Mouse (Mus musculus) embryonic facial prominence, embryonic 14.5 days (tissue): Measurements from ENCODE around the gene Ccdc167. TPM values are rescaled to one million over a fixed set of nuclear protein-coding genes. Genes with fewer than 3 reads are reported as not detected.
A peak's percentile ranks its signal among the peaks of the same experiment; 100 is the strongest.

Experiments used
- ATAC-seq: fragments of 200-750 bp; cut with Nextera tagmentation; 2 replicates; pipeline ENCODE4 v1.8.0; 2017; ENCODE audit warnings: low read depth, moderate number of reproducible peaks, moderate TSS enrichment
- DNase-seq: peaks from one replicate; pipeline ENCODE4 v3.0.0-alpha.2; 2015; ENCODE audit warnings: low spot score
- H3K27ac ChIP-seq: fragments of 300-500 bp; sonication (generic); replicated peaks from 2 replicates; pipeline ENCODE4 v1.5.1; 2014; ENCODE audit warnings: low read depth, mild to moderate bottlenecking, low read length, moderate library complexity
- H3K27me3 ChIP-seq: fragments of 300-500 bp; sonication (generic); replicated peaks from 2 replicates; pipeline ENCODE4 v1.6.1; 2014; ENCODE audit warnings: low read length; ENCODE audit not compliant: control insufficient read depth, insufficient read depth
- H3K36me3 ChIP-seq: fragments of 300-500 bp; sonication (generic); 2 replicates; pipeline ENCODE4 v1.6.1; 2014; ENCODE audit warnings: low read length, mixed read lengths; ENCODE audit not compliant: control insufficient read depth, insufficient read depth
- H3K4me1 ChIP-seq: fragments of 300-500 bp; sonication (generic); 2 replicates; pipeline ENCODE4 v1.6.1; 2014; ENCODE audit warnings: antibody characterized with exemption, low read length; ENCODE audit not compliant: control insufficient read depth, insufficient read depth
- H3K4me2 ChIP-seq: fragments of 300-500 bp; sonication (generic); 2 replicates; pipeline ENCODE4 v1.6.1; 2014; ENCODE audit warnings: low read depth, mild to moderate bottlenecking, low read length, moderate library complexity, mixed read lengths
- H3K4me3 ChIP-seq: fragments of 300-500 bp; sonication (generic); 2 replicates; pipeline ENCODE4 v1.5.1; 2014; ENCODE audit warnings: low read depth, mild to moderate bottlenecking, low read length
- H3K9ac ChIP-seq: fragments of 300-500 bp; sonication (generic); 2 replicates; pipeline ENCODE4 v1.6.1; 2014; ENCODE audit warnings: low read depth, mild to moderate bottlenecking, low read length, moderate library complexity, mixed read lengths
- H3K9me3 ChIP-seq: fragments of 300-500 bp; sonication (generic); 2 replicates; pipeline ENCODE4 v1.6.1; 2016; ENCODE audit warnings: low read length; ENCODE audit not compliant: control insufficient read depth
- WGBS: fragments of 180-500 bp; shearing (Covaris S2); extraction: QIAGEN DNeasy Blood & Tissue Kit; methylation state at CpG from one replicate; pipeline ENCODE4 v1.1.7; 2014; 5-methylcytosine and 5-hydroxymethylcytosine counted together
- polyA plus RNA-seq: library from polyadenylated mRNA; unstranded; fragments of >200 nt; fragmentation: Nextera tagmentation; extraction: Ambion mirVana; gene quantifications from 2 replicates; pipeline ENCODE4 v1.2.1, GENCODE M21; 2014

The Ccdc167 gene
- polyA plus RNA-seq, 1 experiment from 2014 or later: 14.9 TPM

- 60% methylated on average over 6 of the region's 6 CpGs for WGBS
- no peak overlapping the region for H3K4me3 ChIP-seq
- no peak overlapping the region for H3K4me2 ChIP-seq
- no peak for DNase-seq
- no peaks in the 10 kb centered on the region for H3K4me1 ChIP-seq
- H3K36me3 ChIP-seq: no peaks in the 10 kb centered on the region
- no peak overlapping the region for H3K27ac ChIP-seq
- no peaks in the 10 kb centered on the region for H3K9me3 ChIP-seq
- no peak for ATAC-seq
- no peaks in the 10 kb centered on the region for H3K27me3 ChIP-seq
- H3K9ac ChIP-seq: no peak overlapping the region
These were observed 30.6 kb upstream of the Ccdc167 start for GRCm38 (mm10) chr17:29747466-29747865.

DNA sequence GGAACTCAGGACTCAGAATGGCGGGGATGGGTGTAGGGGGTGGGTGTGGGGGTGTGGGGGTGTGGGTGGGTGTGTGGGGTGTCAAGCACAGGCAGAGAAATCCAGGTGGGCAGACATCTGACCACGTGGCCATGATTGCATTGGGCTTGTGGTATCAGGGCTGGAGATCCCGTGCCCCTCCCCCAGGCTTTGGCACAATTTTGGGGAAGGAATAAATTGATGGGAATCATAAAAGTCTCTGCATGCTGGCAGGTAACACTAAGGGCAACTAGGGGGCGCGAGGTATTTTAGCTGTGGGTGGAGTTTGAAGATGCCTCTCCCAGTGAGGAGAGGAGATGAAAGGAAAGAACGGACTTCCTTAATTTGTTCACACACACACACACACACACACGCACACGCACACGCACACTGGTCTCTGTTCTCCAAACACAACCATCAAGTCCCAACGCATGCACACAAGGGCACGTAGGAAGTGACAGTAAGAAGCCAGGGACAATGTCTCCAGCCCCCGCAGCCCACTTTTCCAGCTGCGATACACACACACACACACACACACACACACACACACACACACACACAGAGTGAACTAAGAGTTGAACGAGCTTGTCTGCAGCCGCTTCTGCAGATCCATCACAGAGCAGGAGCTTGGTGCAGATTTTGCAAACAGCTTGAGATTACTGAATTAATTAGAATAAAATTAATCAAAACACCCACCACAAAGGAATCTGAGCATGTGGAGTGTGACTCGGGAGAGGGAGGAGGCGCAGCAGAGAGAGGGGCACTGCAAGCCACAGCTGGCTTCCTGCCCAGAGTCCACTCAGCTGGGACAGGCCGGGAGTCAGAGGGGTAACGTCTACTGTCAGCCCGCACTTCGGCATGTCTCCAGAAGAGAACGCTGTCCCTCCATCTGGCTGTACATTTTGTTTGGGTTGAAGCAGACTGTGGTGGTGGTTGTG, 21.3 kb upstream of the Ccdc167 start:
- WGBS: 46% methylated on average over 22 of the region's 22 CpGs
- no peak overlapping the region for H3K9ac ChIP-seq

DNA sequence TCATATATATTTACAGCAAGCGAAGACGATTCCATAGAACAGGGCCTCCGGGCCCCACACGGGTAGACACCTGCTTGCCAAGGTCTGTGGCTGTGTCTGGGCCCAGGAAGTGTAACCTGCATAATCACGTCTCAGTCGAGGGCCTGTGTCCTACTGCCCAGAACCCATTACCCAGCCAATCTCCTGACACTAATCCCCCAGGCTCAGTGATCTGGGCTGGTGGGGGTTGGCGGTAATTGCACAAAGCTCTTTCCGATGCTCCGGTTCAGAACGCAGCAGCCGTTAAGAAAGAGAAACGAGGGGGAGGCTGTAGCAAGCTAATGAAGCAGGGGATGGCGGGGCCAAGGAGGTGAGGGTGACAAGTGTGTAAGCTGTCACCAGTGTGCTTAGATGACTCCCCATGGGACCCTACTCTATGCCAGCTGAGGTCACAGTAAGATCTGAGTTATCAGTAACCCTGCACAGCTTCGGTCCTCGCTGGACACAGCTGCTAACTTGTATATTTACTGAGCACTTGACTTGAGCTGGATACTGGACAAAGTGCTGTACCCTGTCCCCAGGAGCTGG, 19.7 kb upstream of the Ccdc167 start:
- Histone ChIP-seq H3K27me3 (no peaks in the 10 kb centered on the region), H3K4me2 (no peak overlapping the region), H3K9me3 (no peaks in the 10 kb centered on the region), H3K36me3 (no peaks in the 10 kb centered on the region), H3K27ac (no peak overlapping the region), H3K4me3 (no peak overlapping the region), H3K4me1 (peaks cover 6% of the 10 kb centered on the region), H3K9ac (no peak overlapping the region)
- DNase-seq (peak; percentile 39), ATAC-seq (peak; percentile 61)
- 41% methylated on average over 15 of the region's 15 CpGs for WGBS

More for the DNA sequence above, 21.3 kb upstream of the Ccdc167 start:
- no peak overlapping the region for H3K4me2 ChIP-seq
- ATAC-seq (peak; percentile 56; the same call in 1 of the 2 replicates), DNase-seq (peak; percentile 67)
- H3K36me3 ChIP-seq: no peaks in the 10 kb centered on the region
- no peak overlapping the region for H3K27ac ChIP-seq
- no peaks in the 10 kb centered on the region for H3K9me3 ChIP-seq
- no peak overlapping the region for H3K4me3 ChIP-seq
- no peaks in the 10 kb centered on the region for H3K27me3 ChIP-seq
- H3K4me1 ChIP-seq: peaks cover 6% of the 10 kb centered on the region

GRCm38 (mm10) chr17:29732522-29732921, 15.7 kb upstream of the Ccdc167 start:
- 83% methylated on average over 2 of the region's 2 CpGs for WGBS
- Histone ChIP-seq H3K4me3 (no peak overlapping the region), H3K36me3 (no peaks in the 10 kb centered on the region), H3K9ac (no peak overlapping the region), H3K27me3 (no peaks in the 10 kb centered on the region), H3K9me3 (no peaks in the 10 kb centered on the region), H3K4me2 (no peak overlapping the region), H3K27ac (no peak overlapping the region), H3K4me1 (peaks cover 4% of the 10 kb centered on the region; the same call in 1 of the 2 replicates)
- ATAC-seq (no peak), DNase-seq (no peak)

DNA sequence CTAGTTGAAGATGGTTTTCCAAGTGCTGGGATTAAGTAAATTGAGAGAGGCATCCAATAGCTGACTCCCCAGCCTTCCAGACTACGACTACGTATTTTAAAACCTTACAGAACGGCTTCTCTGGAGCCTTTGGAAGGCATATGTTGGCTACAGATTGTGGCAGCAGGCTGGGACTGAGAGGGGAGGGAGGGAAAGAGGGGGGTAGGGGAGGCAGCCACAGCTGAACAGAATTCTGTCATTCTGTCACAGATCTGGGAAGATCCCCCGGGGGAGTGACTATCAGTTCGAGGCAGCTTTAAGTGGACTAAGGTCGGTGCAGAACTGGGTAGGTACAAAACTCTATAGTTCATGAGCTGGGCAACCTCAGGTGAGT, 15.1 kb upstream of the Ccdc167 start:
- H3K9me3 ChIP-seq: no peaks in the 10 kb centered on the region
- no peak overlapping the region for H3K9ac ChIP-seq
- no peak overlapping the region for H3K4me3 ChIP-seq
- H3K4me1 ChIP-seq: peaks cover 4% of the 10 kb centered on the region; the same call in 1 of the 2 replicates
- DNase-seq (no peak), ATAC-seq (no peak)
- 58% methylated on average over 6 of the region's 6 CpGs for WGBS
- no peaks in the 10 kb centered on the region for H3K36me3 ChIP-seq
- no peaks in the 10 kb centered on the region for H3K27me3 ChIP-seq
- H3K4me2 ChIP-seq: no peak overlapping the region
- H3K27ac ChIP-seq: no peak overlapping the region

DNA sequence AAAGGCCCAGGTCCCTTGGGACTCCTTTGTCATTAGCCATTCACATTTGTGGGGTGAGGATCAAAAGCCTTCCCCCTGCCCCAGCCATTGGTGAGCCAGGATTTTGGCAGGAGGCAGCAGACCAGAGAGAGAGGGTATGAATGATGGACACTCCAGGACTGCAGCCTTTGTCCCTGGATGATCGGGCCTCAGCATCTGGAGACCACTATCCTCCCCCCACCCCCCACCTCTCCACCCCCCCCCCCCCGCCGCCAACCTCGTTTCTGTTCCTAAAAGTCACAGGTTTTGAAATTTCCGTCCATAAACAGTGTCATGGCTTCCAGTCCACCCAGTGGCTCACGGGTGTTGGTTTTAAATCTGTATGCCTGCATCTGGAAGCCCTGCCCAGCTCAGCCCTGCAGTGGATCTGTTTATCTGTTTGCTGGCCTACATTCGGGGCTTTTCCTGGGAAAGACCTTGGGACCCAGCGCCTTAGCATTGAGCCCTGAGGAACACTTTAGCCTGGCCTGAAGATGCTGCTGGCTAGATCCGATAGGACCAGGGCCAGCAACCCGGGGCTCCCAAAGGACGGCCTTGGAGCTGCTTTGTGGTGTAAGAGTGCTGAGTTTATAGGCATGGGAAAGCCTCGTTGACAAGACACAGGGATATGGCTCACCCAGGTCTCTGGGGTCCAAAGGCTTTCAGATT, 14.6 kb upstream of the Ccdc167 start:
- WGBS: 49% methylated on average over 12 of the region's 12 CpGs
- H3K27me3 ChIP-seq: no peaks in the 10 kb centered on the region

GRCm38 (mm10) chr17:29730510-29731265, 13.8 kb upstream of the Ccdc167 start:
- 37% methylated on average over 12 of the region's 13 CpGs for WGBS
- H3K36me3 ChIP-seq: no peaks in the 10 kb centered on the region
- ATAC-seq: peak; percentile 44; the same call in 1 of the 2 replicates
- H3K4me1 ChIP-seq: peaks cover 4% of the 10 kb centered on the region; the same call in 1 of the 2 replicates
- no peaks in the 10 kb centered on the region for H3K9me3 ChIP-seq
- no peak overlapping the region for H3K4me2 ChIP-seq
- no peak overlapping the region for H3K9ac ChIP-seq
- H3K27me3 ChIP-seq: no peaks in the 10 kb centered on the region
- no peak overlapping the region for H3K4me3 ChIP-seq
- DNase-seq: peak; percentile 11
- no peak overlapping the region for H3K27ac ChIP-seq

More for the DNA sequence above, 14.6 kb upstream of the Ccdc167 start:
- H3K27ac ChIP-seq: no peak overlapping the region
- H3K4me1 ChIP-seq: peaks cover 4% of the 10 kb centered on the region; the same call in 1 of the 2 replicates
- no peaks in the 10 kb centered on the region for H3K9me3 ChIP-seq
- no peak overlapping the region for H3K4me2 ChIP-seq
- no peaks in the 10 kb centered on the region for H3K36me3 ChIP-seq
- H3K9ac ChIP-seq: no peak overlapping the region
- H3K4me3 ChIP-seq: no peak overlapping the region
- ATAC-seq (no peak), DNase-seq (no peak)

GRCm38 (mm10) chr17:29728082-29728481, 11.2 kb upstream of the Ccdc167 start:
- H3K36me3 ChIP-seq: no peaks in the 10 kb centered on the region

More at GRCm38 (mm10) chr17:29728082-29728481, 11.2 kb upstream of the Ccdc167 start:
- H3K9me3 ChIP-seq: no peaks in the 10 kb centered on the region
- no peaks in the 10 kb centered on the region for H3K27me3 ChIP-seq
- peaks cover 4% of the 10 kb centered on the region; the same call in 1 of the 2 replicates for H3K4me1 ChIP-seq
- no peak overlapping the region for H3K4me3 ChIP-seq
- DNase-seq (no peak), ATAC-seq (no peak)
- H3K4me2 ChIP-seq: no peak overlapping the region
- no peak overlapping the region for H3K9ac ChIP-seq
- no peak overlapping the region for H3K27ac ChIP-seq
- 56% methylated on average over 8 of the region's 8 CpGs for WGBS
